Mouse (Mus musculus): ENCODE results near the gene Gm7138.
A peak's percentile ranks its signal among the peaks of the same experiment; 100 is the strongest.

- TF ChIP-seq CTCF (conservative IDR thresholded peaks at IDR 0.05; ENCODE audit: low read length) (peak; percentile 44), POU5F1 (IDR thresholded peaks at IDR 0.05; ENCODE audit: borderline replicate concordance, low read length) (no peak)
Observed at GRCm38 (mm10) chr10:77753448-77753847, 23.3 kb downstream of the Gm7138 start.

Data from E14TG2a.4 (cell line).